Mouse (Mus musculus) small intestine, adult 2 months (tissue): ENCODE results near the gene Ppp2r2d. TPM values are rescaled to one million over a fixed set of nuclear protein-coding genes. Genes with fewer than 3 reads are reported as not detected.

ENCODE experiments used
- H3K27ac ChIP-seq: fragments of 200-500 bp; 2 replicates; pipeline ENCODE4 v1.5.1; 2012; ENCODE audit warnings: low read depth, low read length, control low read depth, inconsistent platforms; ENCODE audit not compliant: insufficient read depth
- H3K27me3 ChIP-seq: fragments of 200-500 bp; 2 replicates; pipeline ENCODE4 v1.6.1; 2012; ENCODE audit warnings: mild to moderate bottlenecking, moderate library complexity, low read length, inconsistent platforms; ENCODE audit not compliant: control insufficient read depth, insufficient read depth
- H3K36me3 ChIP-seq: fragments of 200-500 bp; 2 replicates; pipeline ENCODE4 v1.6.1; 2012; ENCODE audit warnings: mild to moderate bottlenecking, low read length, control low read depth, inconsistent platforms; ENCODE audit not compliant: control insufficient read depth, insufficient read depth
- H3K4me1 ChIP-seq: fragments of 200-500 bp; 2 replicates; pipeline ENCODE4 v1.6.1; 2012; ENCODE audit warnings: low read length, inconsistent platforms, mixed read lengths; ENCODE audit not compliant: control insufficient read depth, insufficient read depth, insufficient read length
- H3K4me3 ChIP-seq: fragments of 200-500 bp; 2 replicates; pipeline ENCODE4 v1.5.1; 2012; ENCODE audit warnings: low read depth, mild to moderate bottlenecking, control low read depth, inconsistent platforms, low read length, moderate library complexity
- CTCF ChIP-seq: fragments of 200-500 bp; IDR thresholded peaks from 2 replicates; pipeline ENCODE4 v1.5.1; 2012; ENCODE audit warnings: low read depth, mild to moderate bottlenecking, control low read depth, inconsistent platforms, low read length, moderate library complexity, mixed read lengths; ENCODE audit not compliant: insufficient replicate concordance, insufficient read length; ENCODE audit errors: extremely low read depth
- POLR2A ChIP-seq: fragments of 200-500 bp; IDR thresholded peaks from 2 replicates; pipeline ENCODE4 v1.6.1; 2012; ENCODE audit warnings: low read depth, mild to moderate bottlenecking, control low read depth, inconsistent platforms, low read length, moderate library complexity
- WGBS: fragments of 180-500 bp; shearing (Covaris S2); methylation state at CpG from one replicate; pipeline ENCODE4 v1.1.7; 2018; 5-methylcytosine and 5-hydroxymethylcytosine counted together
- polyA plus RNA-seq: library from polyadenylated mRNA; depleted of rRNA; stranded (reverse); fragments of >200 nt; gene quantifications from 2 replicates; pipeline ENCODE4 v1.2.3, GENCODE M21; 2012

Ppp2r2d gene
- polyA plus RNA-seq, 1 experiment, result 19.4 TPM

GRCm38 (mm10) chr7:138847316-138848027 is 1.6 kb downstream of the Ppp2r2d start:
- no peak for TF ChIP-seq POLR2A
- no peak for TF ChIP-seq CTCF
- peaks cover 3% of the 10 kb centered on the region; the same call in 1 of the 2 replicates for H3K36me3 ChIP-seq
- WGBS, result 28% methylated on average over 13 of the region's 13 CpGs
- no peaks in the 10 kb centered on the region for H3K27me3 ChIP-seq
- peak overlapping the region; percentile 48; the same call in 1 of the 2 replicates for H3K27ac ChIP-seq
- peaks cover 11% of the 10 kb centered on the region for H3K4me1 ChIP-seq
- H3K4me3 ChIP-seq, result peak overlapping the region; percentile 99

- no peaks in the 10 kb centered on the region for H3K27me3 ChIP-seq
- 0 out of 2 replicates have a peak overlapping the region, but pooled peaks have one; percentile 18 for H3K4me3 ChIP-seq
- WGBS, result 21% methylated on average over 7 of the region's 7 CpGs
- peaks cover 3% of the 10 kb centered on the region; the same call in 1 of the 2 replicates for H3K36me3 ChIP-seq
- H3K27ac ChIP-seq, result peak overlapping the region; percentile 48
- TF ChIP-seq POLR2A (no peak), CTCF (no peak)
- peaks cover 11% of the 10 kb centered on the region for H3K4me1 ChIP-seq
Measured at GRCm38 (mm10) chr7:138848028-138848920, 2.4 kb downstream of the Ppp2r2d start.

GRCm38 (mm10) chr7:138850083-138850482 is 4.2 kb downstream of the Ppp2r2d start:
- TF ChIP-seq CTCF (no peak), POLR2A (no peak)
- Histone ChIP-seq H3K4me3 (no peak overlapping the region), H3K27me3 (no peaks in the 10 kb centered on the region), H3K4me1 (peaks cover 8% of the 10 kb centered on the region; the same call in 1 of the 2 replicates), H3K36me3 (peaks cover 6% of the 10 kb centered on the region), H3K27ac (no peak overlapping the region)

- WGBS, result 96% methylated on average over 4 of the region's 4 CpGs
- peaks cover 9% of the 10 kb centered on the region for H3K36me3 ChIP-seq
- TF ChIP-seq CTCF (no peak), POLR2A (no peak)
- H3K4me3 ChIP-seq, result no peak overlapping the region
- H3K4me1 ChIP-seq, result 0 out of 2 replicates have a peak, but pooled peaks cover 2% of the 10 kb centered on the region
- H3K27me3 ChIP-seq, result no peaks in the 10 kb centered on the region
- H3K27ac ChIP-seq, result no peak overlapping the region
Measured at GRCm38 (mm10) chr7:138853417-138854031, 7.6 kb downstream of the Ppp2r2d start.

GRCm38 (mm10) chr7:138854201-138854600 is 8.3 kb downstream of the Ppp2r2d start:
- H3K27ac ChIP-seq, result no peak overlapping the region
- TF ChIP-seq CTCF, result no peak
- no peak for TF ChIP-seq POLR2A
- 88% methylated on average over 2 of the region's 2 CpGs for WGBS

GRCm38 (mm10) chr7:138856670-138857069 is 10.8 kb downstream of the Ppp2r2d start:
- 0 out of 2 replicates have a peak, but pooled peaks cover 2% of the 10 kb centered on the region for H3K4me1 ChIP-seq
- H3K4me3 ChIP-seq, result no peak overlapping the region
- TF ChIP-seq CTCF (no peak), POLR2A (no peak)
- H3K27me3 ChIP-seq, result no peaks in the 10 kb centered on the region
- WGBS, result 71% methylated on average over 2 of the region's 2 CpGs
- peaks cover 9% of the 10 kb centered on the region for H3K36me3 ChIP-seq
- no peak overlapping the region for H3K27ac ChIP-seq

More at GRCm38 (mm10) chr7:138854201-138854600, 8.3 kb downstream of the Ppp2r2d start:
- 0 out of 2 replicates have a peak, but pooled peaks cover 2% of the 10 kb centered on the region for H3K4me1 ChIP-seq
- no peaks in the 10 kb centered on the region for H3K27me3 ChIP-seq
- peaks cover 9% of the 10 kb centered on the region for H3K36me3 ChIP-seq
- no peak overlapping the region for H3K4me3 ChIP-seq
